Mouse (Mus musculus) intestine, postnatal 0 days (tissue): ENCODE measurements around the gene Tgfbr3l. TPM values are rescaled to one million over a fixed set of nuclear protein-coding genes. Genes with fewer than 3 reads are reported as not detected.

Experiments
- ATAC-seq: fragments of 200-750 bp; cut with Nextera tagmentation; 2 replicates; pipeline ENCODE4 v1.8.0; 2017; ENCODE audit warnings: mild to moderate bottlenecking, moderate TSS enrichment, moderate library complexity
- H3K27ac ChIP-seq: fragments of 300-500 bp; sonication (generic); 2 replicates; pipeline ENCODE4 v1.5.1; 2014; ENCODE audit warnings: mild to moderate bottlenecking, low read depth, low read length, moderate library complexity
- H3K27me3 ChIP-seq: fragments of 300-500 bp; sonication (generic); replicated peaks from 2 replicates; pipeline ENCODE4 v1.6.1; 2014; ENCODE audit warnings: low read length, mixed read lengths; ENCODE audit not compliant: control insufficient read depth, insufficient read depth
- H3K36me3 ChIP-seq: fragments of 300-500 bp; sonication (generic); 2 replicates; pipeline ENCODE4 v1.6.1; 2014; ENCODE audit warnings: mild to moderate bottlenecking, moderate library complexity; ENCODE audit not compliant: control insufficient read depth, insufficient read depth
- H3K4me1 ChIP-seq: fragments of 300-500 bp; sonication (generic); replicated peaks from 2 replicates; pipeline ENCODE4 v1.6.1; 2014; ENCODE audit warnings: antibody characterized with exemption, low read length, mixed read lengths; ENCODE audit not compliant: control insufficient read depth, insufficient read depth
- H3K4me2 ChIP-seq: fragments of 300-500 bp; sonication (generic); replicated peaks from 2 replicates; pipeline ENCODE4 v1.6.1; 2014; ENCODE audit warnings: low read depth, mild to moderate bottlenecking, moderate library complexity
- H3K4me3 ChIP-seq: fragments of 300-500 bp; sonication (generic); 2 replicates; pipeline ENCODE4 v1.5.1; 2014; ENCODE audit warnings: low read depth, low read length
- H3K9ac ChIP-seq: fragments of 300-500 bp; sonication (generic); 2 replicates; pipeline ENCODE4 v1.6.1; 2014; ENCODE audit warnings: mild to moderate bottlenecking, low read depth, low read length
- H3K9me3 ChIP-seq: fragments of 300-500 bp; sonication (generic); 2 replicates; pipeline ENCODE4 v1.6.1; 2016; ENCODE audit warnings: mixed run types; ENCODE audit not compliant: control insufficient read depth
- CTCF ChIP-seq: sonication (generic); IDR thresholded peaks from 2 replicates; pipeline ENCODE4 v1.5.1; 2016; ENCODE audit warnings: low read depth, mild to moderate bottlenecking, control low read depth, antibody characterized with exemption, moderate library complexity
- WGBS: fragments of 180-500 bp; shearing (Covaris S2); extraction: QIAGEN DNeasy Blood & Tissue Kit; methylation state at CpG from one replicate; pipeline ENCODE4 v1.1.7; 2014; 5-methylcytosine and 5-hydroxymethylcytosine counted together
- polyA plus RNA-seq: library from polyadenylated mRNA; unstranded; fragments of >200 nt; fragmentation: Nextera tagmentation; extraction: Ambion mirVana; gene quantifications from 2 replicates; pipeline ENCODE4 v1.2.1, GENCODE M21; 2015

Tgfbr3l gene
- polyA plus RNA-seq, 1 experiment from 2014 or later: 0.87 TPM

DNA sequence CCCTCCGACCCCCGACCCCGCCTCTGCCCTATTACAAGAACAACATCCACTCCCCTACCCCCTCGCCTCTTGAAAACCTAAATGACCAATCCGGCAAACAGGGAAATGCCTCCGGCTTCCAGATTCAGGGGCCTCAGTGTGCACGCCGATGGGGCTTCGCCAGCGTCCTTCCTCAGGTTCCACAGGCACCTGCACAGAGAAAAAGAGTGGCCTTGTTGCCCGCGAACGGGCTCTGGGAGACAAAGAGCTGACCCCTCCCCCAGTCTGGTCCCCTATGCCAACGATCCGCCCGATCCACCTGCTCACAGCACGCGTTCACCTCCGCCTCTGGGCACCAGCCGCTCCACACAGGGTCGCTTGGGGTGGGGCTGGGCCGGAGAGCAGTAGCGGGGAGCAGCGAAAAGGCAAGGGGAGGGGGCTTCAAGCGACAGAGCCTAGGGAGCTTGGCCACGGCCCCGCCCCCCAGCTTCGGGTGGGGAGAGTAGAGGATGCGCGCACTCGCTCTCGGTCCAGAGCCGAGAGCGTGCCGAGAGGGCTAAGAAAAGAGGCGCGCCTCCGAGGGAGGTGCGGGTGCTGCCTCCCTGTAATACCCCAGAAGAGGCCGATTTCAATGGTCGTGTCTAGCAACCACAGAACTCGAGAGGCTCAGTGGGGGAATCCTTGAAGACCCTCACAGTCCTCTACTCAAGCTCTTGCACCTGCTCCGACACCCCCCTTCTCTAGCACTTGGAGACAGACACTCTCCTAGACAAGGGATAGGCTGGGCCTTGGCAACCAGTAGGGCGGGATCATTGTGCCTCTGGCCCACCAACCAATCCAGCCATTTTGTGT is 31.0 kb upstream of the Tgfbr3l start, which contains the start of gene Prr36:
Prr36 (minus strand) TSS at position 669 of the 831 bp plus-strand sequence.
- H3K9me3 ChIP-seq: no peaks in the 10 kb centered on the region
- ATAC-seq: no peak
- H3K4me3 ChIP-seq: peak within 1 kb of the TSS; percentile 46
- peak within 1 kb of the TSS; percentile 72 for H3K4me2 ChIP-seq
- peaks cover 21% of the 10 kb centered on the region for H3K27me3 ChIP-seq
- no peak within 1 kb of the TSS for H3K27ac ChIP-seq
- TF ChIP-seq CTCF: no peak
- H3K36me3 ChIP-seq: no peaks in the 10 kb centered on the region
- peaks cover 16% of the 10 kb centered on the region for H3K4me1 ChIP-seq
- WGBS: 2% methylated on average over 44 of the region's 44 CpGs
- H3K9ac ChIP-seq: peak within 1 kb of the TSS; percentile 22; the same call in 1 of the 2 replicates

DNA sequence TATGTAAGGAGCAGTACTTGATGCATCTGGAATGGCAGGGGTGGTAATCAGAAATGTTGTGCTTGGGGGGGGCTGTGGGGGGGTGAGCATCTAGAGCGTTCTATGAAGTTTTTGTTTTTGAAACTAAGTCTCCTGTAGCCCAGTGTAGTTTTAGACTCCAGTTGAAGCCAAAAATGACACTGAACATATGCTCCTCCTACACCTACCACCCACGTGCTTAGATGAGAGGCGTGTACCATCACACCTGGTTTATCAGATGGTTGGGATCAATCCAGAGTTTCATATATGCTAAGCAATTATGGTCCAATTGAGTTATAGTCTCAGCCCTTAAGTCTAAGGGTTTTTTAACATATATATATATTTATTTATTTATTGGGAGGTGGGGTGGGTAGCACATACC is 28.4 kb upstream of the Tgfbr3l start:
- peaks cover 21% of the 10 kb centered on the region for H3K27me3 ChIP-seq
- H3K4me1 ChIP-seq: 0 out of 2 replicates have a peak, but pooled peaks cover 8% of the 10 kb centered on the region
- H3K36me3 ChIP-seq: no peaks in the 10 kb centered on the region
- no peaks in the 10 kb centered on the region for H3K9me3 ChIP-seq
- H3K4me3 ChIP-seq: no peak overlapping the region
- no peak overlapping the region for H3K27ac ChIP-seq
- no peak for TF ChIP-seq CTCF
- no peak overlapping the region for H3K9ac ChIP-seq
- no peak for ATAC-seq
- WGBS: 75% methylated on average over 3 of the region's 3 CpGs
- H3K4me2 ChIP-seq: no peak overlapping the region

DNA sequence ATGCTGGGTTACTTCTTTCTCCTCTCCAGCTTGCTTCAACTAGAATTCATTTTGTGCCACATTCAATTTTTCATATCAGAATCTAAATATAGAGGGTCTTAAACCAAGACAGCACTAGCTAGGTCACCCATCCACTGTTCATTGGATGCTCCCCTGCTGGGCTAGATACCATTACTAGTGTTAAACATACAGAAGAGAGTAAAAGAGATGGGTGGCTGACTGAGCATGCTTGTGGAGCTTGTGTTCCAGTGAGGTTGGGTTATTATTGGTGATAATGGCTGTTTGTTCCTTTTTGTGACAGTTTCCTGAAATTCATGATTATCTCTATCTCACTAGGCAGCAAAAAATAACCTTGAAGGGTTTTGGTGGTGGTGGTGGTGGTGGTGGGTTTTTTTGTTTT is 26.0 kb upstream of the Tgfbr3l start:
- Histone ChIP-seq H3K9ac (no peak overlapping the region), H3K27me3 (peaks cover 13% of the 10 kb centered on the region; the same call in 1 of the 2 replicates), H3K4me3 (no peak overlapping the region), H3K36me3 (no peaks in the 10 kb centered on the region), H3K9me3 (no peaks in the 10 kb centered on the region), H3K4me2 (no peak overlapping the region), H3K4me1 (peaks cover 1% of the 10 kb centered on the region; the same call in 1 of the 2 replicates), H3K27ac (no peak overlapping the region)
- TF ChIP-seq CTCF: no peak
- ATAC-seq: no peak

DNA sequence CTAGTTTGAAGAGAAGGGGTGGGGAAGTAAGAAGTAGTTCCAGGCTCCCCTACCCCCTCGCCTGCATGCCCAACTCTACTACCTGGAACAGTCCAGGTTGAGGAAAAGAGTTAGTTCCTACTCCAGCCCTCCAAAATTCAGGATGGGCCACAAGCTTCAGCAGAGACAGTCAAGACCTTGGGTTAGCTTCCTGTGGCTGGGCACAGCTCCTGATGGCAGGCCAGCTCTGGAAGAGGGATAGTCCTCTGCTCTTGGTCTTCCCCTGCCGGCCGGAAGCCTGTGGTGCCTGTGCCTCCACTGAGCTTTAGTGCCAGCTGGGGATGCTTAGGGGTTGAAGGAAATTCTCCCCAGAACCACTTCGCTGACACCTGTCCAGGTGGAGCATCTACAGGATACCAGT is 21.7 kb upstream of the Tgfbr3l start:
- TF ChIP-seq CTCF: peak; percentile 39; the same call in 1 of the 2 replicates
- ATAC-seq: 0 out of 2 replicates have a peak, but pooled peaks have one; percentile 4
- H3K4me2 ChIP-seq: peak overlapping the region; percentile 77
- no peaks in the 10 kb centered on the region for H3K27me3 ChIP-seq
- H3K27ac ChIP-seq: no peak overlapping the region
- peak overlapping the region; percentile 33 for H3K4me3 ChIP-seq
- 36% methylated on average over 4 of the region's 4 CpGs for WGBS
- no peaks in the 10 kb centered on the region for H3K9me3 ChIP-seq
- H3K4me1 ChIP-seq: no peaks in the 10 kb centered on the region; the same call in 1 of the 2 replicates
- H3K36me3 ChIP-seq: no peaks in the 10 kb centered on the region
- H3K9ac ChIP-seq: no peak overlapping the region

DNA sequence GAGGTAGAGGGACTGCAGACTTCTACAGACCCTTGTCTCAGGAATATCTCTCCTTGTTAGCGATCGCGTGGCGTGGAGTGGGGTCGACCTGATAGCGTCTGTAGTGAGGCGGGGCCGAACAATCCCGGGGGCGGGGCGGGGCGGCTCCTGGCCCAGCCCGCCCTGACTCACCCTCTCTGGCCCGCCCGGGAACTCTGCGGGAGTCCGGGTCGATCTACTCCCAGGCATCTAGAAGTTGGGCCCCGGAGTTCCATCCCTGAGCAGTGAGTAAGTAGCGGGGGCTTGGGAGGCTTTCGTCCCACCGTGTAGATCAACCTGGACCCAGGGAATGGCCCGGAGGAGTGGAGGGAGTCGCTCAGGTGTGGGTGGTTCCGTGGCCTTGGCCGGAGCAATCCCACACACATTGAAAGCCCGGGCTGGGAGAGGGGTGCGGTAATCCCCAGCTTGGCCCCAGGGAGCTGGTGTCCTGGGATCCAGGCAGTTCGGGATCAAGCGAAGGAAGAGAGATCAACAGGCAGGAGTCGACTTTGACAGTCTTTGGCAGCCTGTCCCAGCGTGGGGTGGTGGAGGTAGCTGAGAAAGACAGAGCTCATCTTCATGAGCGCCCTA is 21.2 kb upstream of the Tgfbr3l start, which contains the start of gene Lrrc8e:
Lrrc8e (plus strand) TSS at position 89 of the 609 bp plus-strand sequence.
- Histone ChIP-seq H3K9ac (0 out of 2 replicates have a peak within 1 kb of the TSS, but pooled peaks have one; percentile 34), H3K4me1 (no peaks in the 10 kb centered on the region; the same call in 1 of the 2 replicates), H3K27ac (no peak within 1 kb of the TSS), H3K4me3 (peak within 1 kb of the TSS; percentile 33), H3K27me3 (no peaks in the 10 kb centered on the region), H3K36me3 (no peaks in the 10 kb centered on the region), H3K4me2 (peak within 1 kb of the TSS; percentile 77), H3K9me3 (no peaks in the 10 kb centered on the region)
- 6% methylated on average over 33 of the region's 33 CpGs for WGBS
- no peak for TF ChIP-seq CTCF
- ATAC-seq: peak; percentile 69

DNA sequence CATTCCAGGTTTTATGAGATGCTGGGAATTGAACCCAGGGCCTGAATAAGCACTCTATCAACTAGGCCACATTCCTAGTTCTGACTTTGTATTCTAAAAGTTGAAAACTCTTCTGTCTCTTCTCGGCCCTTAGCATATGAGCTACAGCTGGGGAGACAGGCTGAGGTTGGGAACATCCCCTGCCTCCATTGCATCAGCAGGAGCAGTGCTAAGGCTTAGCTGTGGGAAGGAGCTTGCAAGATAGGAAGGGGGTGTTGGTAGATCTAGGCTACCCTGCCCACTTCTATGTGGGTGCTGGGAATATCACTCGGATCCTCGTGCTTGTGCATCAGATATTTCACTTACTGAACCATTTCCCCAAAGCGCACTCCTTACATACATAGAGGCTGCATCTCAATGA is 20.1 kb upstream of the Tgfbr3l start:
- Histone ChIP-seq H3K4me3 (no peak overlapping the region), H3K27me3 (no peaks in the 10 kb centered on the region), H3K9me3 (no peaks in the 10 kb centered on the region), H3K4me1 (no peaks in the 10 kb centered on the region; the same call in 1 of the 2 replicates), H3K9ac (no peak overlapping the region), H3K27ac (no peak overlapping the region), H3K4me2 (no peak overlapping the region), H3K36me3 (no peaks in the 10 kb centered on the region)
- 94% methylated on average over 4 of the region's 4 CpGs for WGBS
- TF ChIP-seq CTCF: no peak
- no peak for ATAC-seq
